Mouse (Mus musculus): ENCODE measurements around the gene Ndufs7. TPM values are rescaled to one million over a fixed set of nuclear protein-coding genes. Genes with fewer than 3 reads are reported as not detected.
"Not testable (repeated sequence)": the region's sequence is repeated elsewhere in the genome, so short reads cannot be mapped to it uniquely, and the experiment has no call there.

Ndufs7 gene
- polyA plus RNA-seq, 1 experiment from 2014 or later: 527 TPM

- not testable (repeated sequence) for H3K36me3 ChIP-seq; H3K4me3 ChIP-seq; H3K9ac ChIP-seq; H3K27me3 ChIP-seq (replicated peaks); ATAC-seq (ENCODE audit: extremely low read depth, insufficient number of reproducible peaks, low FRiP score, low TSS enrichment); H3K27ac ChIP-seq (replicated peaks); H3K4me2 ChIP-seq; H3K9me3 ChIP-seq
- H3K4me1 ChIP-seq: peaks cover 27% of the 10 kb centered on the region
- 78% methylated on average over 2 of the region's 2 CpGs for WGBS
These were observed 25.8 kb upstream of the Ndufs7 start for GRCm38 (mm10) chr10:80223137-80223536.

GRCm38 (mm10) chr10:80226071-80226415 is 22.9 kb upstream of the Ndufs7 start:
- Histone ChIP-seq H3K4me1 (peaks cover 39% of the 10 kb centered on the region), H3K4me2 (peak overlapping the region; percentile 77), H3K9me3 (no peaks in the 10 kb centered on the region), H3K9ac (peak overlapping the region; percentile 74), H3K36me3 (peaks cover 26% of the 10 kb centered on the region), H3K27ac (replicated peaks) (peak overlapping the region; percentile 86), H3K27me3 (replicated peaks) (no peaks in the 10 kb centered on the region), H3K4me3 (peak overlapping the region; percentile 77)
- ATAC-seq (ENCODE audit: extremely low read depth, insufficient number of reproducible peaks, low FRiP score, low TSS enrichment): no peak
- 2% methylated on average over 14 of the region's 14 CpGs for WGBS

GRCm38 (mm10) chr10:80226416-80227165 is 22.3 kb upstream of the Ndufs7 start, which contains the start of gene Mum1:
TSS of gene Mum1 (plus strand) at chr10:80226434.
- peaks cover 30% of the 10 kb centered on the region for H3K36me3 ChIP-seq

GRCm38 (mm10) chr10:80227166-80227539 is 21.8 kb upstream of the Ndufs7 start:
- no peaks in the 10 kb centered on the region for H3K27me3 ChIP-seq (replicated peaks)
- peak overlapping the region; percentile 91 for H3K27ac ChIP-seq (replicated peaks)

More at GRCm38 (mm10) chr10:80226416-80227165, 22.3 kb upstream of the Ndufs7 start, which contains the start of gene Mum1:
- Histone ChIP-seq H3K4me2 (peak within 1 kb of the TSS; percentile 77), H3K9ac (peak within 1 kb of the TSS; percentile 94), H3K9me3 (no peaks in the 10 kb centered on the region), H3K27ac (replicated peaks) (peak within 1 kb of the TSS; percentile 91), H3K4me3 (peak within 1 kb of the TSS; percentile 77), H3K27me3 (replicated peaks) (no peaks in the 10 kb centered on the region), H3K4me1 (peaks cover 36% of the 10 kb centered on the region)
- peak; percentile 100 for ATAC-seq (ENCODE audit: extremely low read depth, insufficient number of reproducible peaks, low FRiP score, low TSS enrichment)
- under 1% methylated on average over 70 of the region's 75 CpGs for WGBS

GRCm38 (mm10) chr10:80227877-80228775 is 20.8 kb upstream of the Ndufs7 start:
- ATAC-seq (ENCODE audit: extremely low read depth, insufficient number of reproducible peaks, low FRiP score, low TSS enrichment): no peak
- 46% methylated on average over 15 of the region's 15 CpGs for WGBS
- H3K9ac ChIP-seq: peak overlapping the region; percentile 94

More at GRCm38 (mm10) chr10:80227166-80227539, 21.8 kb upstream of the Ndufs7 start:
- no peak for ATAC-seq (ENCODE audit: extremely low read depth, insufficient number of reproducible peaks, low FRiP score, low TSS enrichment)
- Histone ChIP-seq H3K9me3 (no peaks in the 10 kb centered on the region), H3K9ac (peak overlapping the region; percentile 94), H3K4me2 (peak overlapping the region; percentile 77), H3K4me3 (peak overlapping the region; percentile 77), H3K4me1 (peaks cover 39% of the 10 kb centered on the region), H3K36me3 (peaks cover 36% of the 10 kb centered on the region)
- 6% methylated on average over 10 of the region's 10 CpGs for WGBS

GRCm38 (mm10) chr10:80236145-80236825 is 12.6 kb upstream of the Ndufs7 start:
- Histone ChIP-seq H3K36me3 (peaks cover 100% of the 10 kb centered on the region), H3K27ac (replicated peaks) (no peak overlapping the region), H3K27me3 (replicated peaks) (no peaks in the 10 kb centered on the region), H3K4me1 (peaks cover 31% of the 10 kb centered on the region), H3K9me3 (no peaks in the 10 kb centered on the region), H3K4me3 (no peak overlapping the region), H3K9ac (no peak overlapping the region), H3K4me2 (no peak overlapping the region)
- WGBS: 93% methylated on average over 13 of the region's 13 CpGs
- ATAC-seq (ENCODE audit: extremely low read depth, insufficient number of reproducible peaks, low FRiP score, low TSS enrichment): no peak

More at GRCm38 (mm10) chr10:80227877-80228775, 20.8 kb upstream of the Ndufs7 start:
- H3K36me3 ChIP-seq: peaks cover 46% of the 10 kb centered on the region
- H3K27me3 ChIP-seq (replicated peaks): no peaks in the 10 kb centered on the region
- peak overlapping the region; percentile 77 for H3K4me2 ChIP-seq
- H3K4me3 ChIP-seq: peak overlapping the region; percentile 77
- H3K9me3 ChIP-seq: no peaks in the 10 kb centered on the region
- peak overlapping the region; percentile 91 for H3K27ac ChIP-seq (replicated peaks)
- peaks cover 49% of the 10 kb centered on the region for H3K4me1 ChIP-seq

GRCm38 (mm10) chr10:80237020-80237419 is 11.9 kb upstream of the Ndufs7 start:
- H3K27me3 ChIP-seq (replicated peaks): no peaks in the 10 kb centered on the region
- no peak overlapping the region for H3K4me3 ChIP-seq
- H3K36me3 ChIP-seq: peaks cover 100% of the 10 kb centered on the region
- H3K9me3 ChIP-seq: no peaks in the 10 kb centered on the region
- H3K27ac ChIP-seq (replicated peaks): no peak overlapping the region
- H3K9ac ChIP-seq: no peak overlapping the region
- peaks cover 32% of the 10 kb centered on the region for H3K4me1 ChIP-seq
- ATAC-seq (ENCODE audit: extremely low read depth, insufficient number of reproducible peaks, low FRiP score, low TSS enrichment): no peak
- 82% methylated on average over 4 of the region's 4 CpGs for WGBS
- no peak overlapping the region for H3K4me2 ChIP-seq

GRCm38 (mm10) chr10:80238306-80238705 is 10.6 kb upstream of the Ndufs7 start:
- Histone ChIP-seq H3K36me3 (peaks cover 100% of the 10 kb centered on the region), H3K27ac (replicated peaks) (no peak overlapping the region), H3K4me1 (peaks cover 31% of the 10 kb centered on the region), H3K4me2 (no peak overlapping the region), H3K9me3 (no peaks in the 10 kb centered on the region), H3K9ac (no peak overlapping the region), H3K4me3 (no peak overlapping the region), H3K27me3 (replicated peaks) (no peaks in the 10 kb centered on the region)
- WGBS: 84% methylated on average over 3 of the region's 3 CpGs
- ATAC-seq (ENCODE audit: extremely low read depth, insufficient number of reproducible peaks, low FRiP score, low TSS enrichment): no peak

GRCm38 (mm10) chr10:80239791-80240190 is 9.1 kb upstream of the Ndufs7 start:
- WGBS: 82% methylated on average over 6 of the region's 6 CpGs
- Histone ChIP-seq H3K4me2 (no peak overlapping the region), H3K9me3 (no peaks in the 10 kb centered on the region), H3K27ac (replicated peaks) (no peak overlapping the region), H3K4me1 (peaks cover 29% of the 10 kb centered on the region), H3K9ac (no peak overlapping the region), H3K4me3 (no peak overlapping the region), H3K27me3 (replicated peaks) (no peaks in the 10 kb centered on the region), H3K36me3 (peaks cover 100% of the 10 kb centered on the region)
- ATAC-seq (ENCODE audit: extremely low read depth, insufficient number of reproducible peaks, low FRiP score, low TSS enrichment): no peak

- Histone ChIP-seq H3K4me2 (peak overlapping the region; percentile 16; the same call in 1 of the 2 replicates), H3K36me3 (peaks cover 78% of the 10 kb centered on the region), H3K9me3 (no peaks in the 10 kb centered on the region), H3K4me1 (peaks cover 38% of the 10 kb centered on the region), H3K27me3 (replicated peaks) (no peaks in the 10 kb centered on the region), H3K4me3 (no peak overlapping the region), H3K27ac (replicated peaks) (peak overlapping the region; percentile 84), H3K9ac (0 out of 2 replicates have a peak overlapping the region, but pooled peaks have one; percentile 56)
- 23% methylated on average over 9 of the region's 9 CpGs for WGBS
- peak; percentile 42; the same call in 1 of the 2 replicates for ATAC-seq (ENCODE audit: extremely low read depth, insufficient number of reproducible peaks, low FRiP score, low TSS enrichment)
These were observed 6.8 kb upstream of the Ndufs7 start for GRCm38 (mm10) chr10:80242088-80242487.

- 41% methylated on average over 3 of the region's 3 CpGs for WGBS
- peaks cover 38% of the 10 kb centered on the region for H3K4me1 ChIP-seq
- no peaks in the 10 kb centered on the region for H3K9me3 ChIP-seq
- peak overlapping the region; percentile 14; the same call in 1 of the 2 replicates for H3K9ac ChIP-seq
- no peaks in the 10 kb centered on the region for H3K27me3 ChIP-seq (replicated peaks)
- H3K36me3 ChIP-seq: peaks cover 72% of the 10 kb centered on the region
- H3K4me2 ChIP-seq: no peak overlapping the region
- H3K27ac ChIP-seq (replicated peaks): peak overlapping the region; percentile 84
- H3K4me3 ChIP-seq: no peak overlapping the region
- ATAC-seq (ENCODE audit: extremely low read depth, insufficient number of reproducible peaks, low FRiP score, low TSS enrichment): no peak
These were observed 6.3 kb upstream of the Ndufs7 start for GRCm38 (mm10) chr10:80242607-80243006.
